Mouse (Mus musculus): ENCODE data around the gene Hepacam2. TPM values are rescaled to one million over a fixed set of nuclear protein-coding genes. Genes with fewer than 3 reads are reported as not detected.

Gene Hepacam2
- total RNA-seq (2021) (under 1 TPM; 0.16 to 0.34 TPM), polyA plus RNA-seq (2012; rRNA removed) (0.74 and 1.2 TPM in 2 replicates)
- long read RNA-seq = 0 reads

DNA sequence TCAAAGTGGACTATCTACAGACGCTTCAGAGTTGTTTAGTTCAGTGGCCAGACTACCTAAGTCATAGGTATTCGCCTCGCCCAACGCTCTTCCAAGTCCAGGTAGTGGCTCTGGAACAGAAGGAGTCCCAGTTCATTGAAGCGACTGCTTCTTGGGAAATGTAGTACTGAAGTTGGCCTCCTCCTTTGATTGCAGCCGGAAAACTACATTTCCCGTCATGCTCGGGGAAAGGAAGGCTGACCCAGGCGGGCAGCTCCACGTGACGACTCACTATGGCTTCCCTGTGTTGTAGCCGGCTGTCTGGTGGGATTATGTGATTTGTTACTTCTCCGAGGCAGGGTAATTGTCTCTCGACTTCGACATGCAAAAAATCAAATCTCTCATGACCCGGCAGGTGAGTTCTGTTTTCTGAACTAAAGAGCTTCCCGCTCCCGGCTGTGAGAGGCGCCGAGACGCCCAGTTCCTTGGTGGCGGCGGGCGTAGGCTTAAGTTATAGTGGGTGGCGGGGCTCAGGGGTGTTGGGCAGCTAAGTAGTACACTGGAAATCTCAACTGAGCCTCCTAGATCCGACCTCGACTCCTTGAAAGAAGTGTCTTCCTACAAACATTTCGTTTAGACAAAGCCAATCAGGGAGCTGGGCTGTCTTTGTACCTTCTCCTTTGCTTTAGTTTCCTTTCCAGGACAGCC is at the start of gene Hepacam2, which contains the start of gene Vps50:
Hepacam2 (minus strand) TSS at position 137 of the 687 bp plus-strand sequence.
Vps50 (plus strand) TSS at position 221 of the 687 bp plus-strand sequence.
- Histone ChIP-seq H3K27me3 (ENCODE audit: control insufficient read depth, insufficient read depth, low read length) (no peaks in the 10 kb centered on the region), H3K4me3 (peak within 1 kb of the TSS; percentile 91), H3K79me2 (replicated peaks; ENCODE audit: control insufficient read depth, insufficient read depth, low read length) (no peaks in the 10 kb centered on the region; the same call in 1 of the 2 replicates), H3K27ac (peak within 1 kb of the TSS; percentile 60), H3K36me3 (ENCODE audit: control insufficient read depth, insufficient read depth, low read length) (no peaks in the 10 kb centered on the region), H3K4me1 (ENCODE audit: control insufficient read depth, insufficient read depth, low read length) (peaks cover 1% of the 10 kb centered on the region), H3K9ac (ENCODE audit: low read depth, low read length) (peak within 1 kb of the TSS; percentile 71)
- 1% methylated on average over 28 of the region's 28 CpGs for WGBS
- DNase-seq = peak; percentile 84 to 91
- TF ChIP-seq CTCF (IDR thresholded peaks at IDR 0.05) (0 out of 2 replicates have a peak, but pooled peaks have one; percentile 2), POLR2A (IDR thresholded peaks at IDR 0.05; ENCODE audit: insufficient read depth, low read depth, low read length) (peak; percentile 72), EP300 (IDR thresholded peaks at IDR 0.05; ENCODE audit: insufficient read depth, low read depth, low read length) (0 out of 2 replicates have a peak, but pooled peaks have one; percentile 15)
- intact Hi-C loops (cut with DNase I) = loop anchor here (5.0 kb wide), 2 partner anchors 589 to 1249 kb away; partner anchors contain the start of genes Bet1, Peg10 and Sgce

DNA sequence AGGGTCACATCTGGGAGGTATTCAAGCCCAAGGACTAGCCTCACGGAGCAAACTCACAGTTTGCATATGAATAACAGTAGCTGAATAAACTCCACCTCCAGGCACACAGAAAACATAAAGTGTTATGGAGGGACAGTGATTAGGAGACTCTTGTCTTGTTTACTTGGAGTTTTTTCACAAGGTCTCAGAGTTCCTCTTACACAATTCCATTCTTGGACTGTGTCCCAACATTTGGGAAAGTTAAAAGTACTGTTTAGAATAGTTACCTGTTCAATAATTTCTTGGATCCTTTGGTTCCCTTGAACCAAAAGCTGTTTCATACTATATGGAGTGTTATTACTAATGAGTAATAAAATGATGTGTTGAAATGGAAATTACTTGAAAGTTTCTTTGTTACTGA is 46.9 kb upstream of the Hepacam2 start:
- Histone ChIP-seq H3K27me3 (ENCODE audit: control insufficient read depth, insufficient read depth, low read length) (no peaks in the 10 kb centered on the region), H3K9ac (ENCODE audit: low read depth, low read length) (no peak overlapping the region), H3K4me1 (ENCODE audit: control insufficient read depth, insufficient read depth, low read length) (no peaks in the 10 kb centered on the region), H3K79me2 (replicated peaks; ENCODE audit: control insufficient read depth, insufficient read depth, low read length) (no peaks in the 10 kb centered on the region), H3K4me3 (no peak overlapping the region), H3K27ac (no peak overlapping the region), H3K36me3 (ENCODE audit: control insufficient read depth, insufficient read depth, low read length) (no peaks in the 10 kb centered on the region)
- 91% methylated on average over 1 of the region's 1 CpGs for WGBS
- TF ChIP-seq POLR2A (IDR thresholded peaks at IDR 0.05; ENCODE audit: insufficient read depth, low read depth, low read length) = no peak
- TF ChIP-seq EP300 (IDR thresholded peaks at IDR 0.05; ENCODE audit: insufficient read depth, low read depth, low read length) = no peak
- TF ChIP-seq CTCF (IDR thresholded peaks at IDR 0.05) = no peak
- DNase-seq = no peak
- intact Hi-C loops (cut with DNase I) = no loop called here

DNA sequence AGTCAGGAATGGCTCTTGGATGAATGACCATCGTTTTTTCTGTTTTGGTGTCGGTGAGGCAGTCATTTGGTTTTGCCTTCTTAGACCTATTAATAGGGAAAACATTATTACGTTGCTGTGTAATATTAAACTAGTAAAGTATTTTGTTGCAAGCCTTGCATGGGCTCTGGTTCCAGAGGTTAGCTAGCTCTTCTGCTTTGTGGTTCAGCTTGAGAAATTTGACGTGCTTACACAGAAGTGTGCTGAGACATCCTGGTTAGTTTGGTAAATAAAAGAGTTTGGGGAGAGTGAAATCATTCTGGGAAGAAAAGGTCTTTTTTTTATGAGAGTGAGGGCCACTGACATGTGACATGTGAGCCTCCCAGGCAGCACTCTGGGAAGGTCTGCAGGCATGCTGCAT is 45.8 kb upstream of the Hepacam2 start:
- H3K27ac ChIP-seq = no peak overlapping the region
- peaks cover 2% of the 10 kb centered on the region for H3K36me3 ChIP-seq (ENCODE audit: control insufficient read depth, insufficient read depth, low read length)
- DNase-seq = no peak
- no peaks in the 10 kb centered on the region; the same call in 1 of the 2 replicates for H3K4me1 ChIP-seq (ENCODE audit: control insufficient read depth, insufficient read depth, low read length)
- no peak overlapping the region for H3K4me3 ChIP-seq
- no peaks in the 10 kb centered on the region for H3K79me2 ChIP-seq (replicated peaks; ENCODE audit: control insufficient read depth, insufficient read depth, low read length)
- TF ChIP-seq POLR2A (IDR thresholded peaks at IDR 0.05; ENCODE audit: insufficient read depth, low read depth, low read length) (no peak), CTCF (IDR thresholded peaks at IDR 0.05) (no peak), EP300 (IDR thresholded peaks at IDR 0.05; ENCODE audit: insufficient read depth, low read depth, low read length) (no peak)
- H3K27me3 ChIP-seq (ENCODE audit: control insufficient read depth, insufficient read depth, low read length) = no peaks in the 10 kb centered on the region
- H3K9ac ChIP-seq (ENCODE audit: low read depth, low read length) = no peak overlapping the region
- intact Hi-C loops (cut with DNase I) = no loop called here
- 93% methylated on average over 4 of the region's 4 CpGs for WGBS

DNA sequence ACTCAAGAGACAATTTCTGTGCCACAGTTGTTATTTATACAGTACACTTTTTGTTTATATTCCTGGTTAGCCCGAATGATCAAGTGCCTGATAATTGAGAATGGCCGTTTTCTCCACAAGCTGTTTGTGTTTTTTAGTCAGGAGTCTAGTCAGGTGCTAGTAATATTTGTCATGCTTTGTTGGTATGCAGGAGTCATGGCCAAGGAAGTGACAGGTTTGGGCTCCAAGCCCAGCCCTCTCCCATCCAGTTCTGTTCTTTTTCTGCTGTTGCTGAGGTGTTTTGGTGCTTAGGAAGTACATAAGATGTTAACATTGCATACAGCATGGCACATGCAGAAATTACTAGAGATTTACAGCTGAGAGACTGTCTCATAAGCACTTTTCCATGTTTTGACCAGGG is 41.4 kb upstream of the Hepacam2 start:
- peaks cover 2% of the 10 kb centered on the region for H3K36me3 ChIP-seq (ENCODE audit: control insufficient read depth, insufficient read depth, low read length)
- WGBS = 58% methylated on average over 2 of the region's 2 CpGs
- no peak overlapping the region for H3K27ac ChIP-seq
- H3K9ac ChIP-seq (ENCODE audit: low read depth, low read length) = no peak overlapping the region
- no peaks in the 10 kb centered on the region for H3K27me3 ChIP-seq (ENCODE audit: control insufficient read depth, insufficient read depth, low read length)
- DNase-seq = no peak
- no peaks in the 10 kb centered on the region; the same call in 1 of the 2 replicates for H3K4me1 ChIP-seq (ENCODE audit: control insufficient read depth, insufficient read depth, low read length)
- TF ChIP-seq POLR2A (IDR thresholded peaks at IDR 0.05; ENCODE audit: insufficient read depth, low read depth, low read length) = no peak
- no peak overlapping the region for H3K4me3 ChIP-seq
- H3K79me2 ChIP-seq (replicated peaks; ENCODE audit: control insufficient read depth, insufficient read depth, low read length) = no peaks in the 10 kb centered on the region
- intact Hi-C loops (cut with DNase I) = no loop called here

DNA sequence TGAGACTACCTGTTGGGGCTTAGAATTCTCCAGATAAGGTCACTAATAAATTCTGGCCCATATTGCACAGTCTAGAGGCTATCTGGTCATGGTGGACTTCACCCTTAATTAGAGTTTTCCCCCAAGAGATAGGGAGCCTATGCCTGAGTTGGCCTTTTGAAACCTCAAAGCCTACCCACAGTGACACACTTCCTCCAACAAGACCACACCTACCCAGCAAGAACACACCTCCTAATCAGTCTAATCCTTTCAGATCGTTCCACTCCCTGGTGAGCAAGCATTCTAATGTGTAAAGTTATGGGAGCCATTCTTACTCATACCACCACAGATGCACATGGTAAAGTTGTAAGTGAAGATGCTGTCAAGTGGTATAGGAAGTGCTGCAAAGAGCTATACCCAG is 38.0 kb upstream of the Hepacam2 start:
- WGBS = 62% methylated on average over 1 of the region's 1 CpGs
- no peaks in the 10 kb centered on the region for H3K79me2 ChIP-seq (replicated peaks; ENCODE audit: control insufficient read depth, insufficient read depth, low read length)
- H3K4me3 ChIP-seq = no peak overlapping the region
- H3K4me1 ChIP-seq (ENCODE audit: control insufficient read depth, insufficient read depth, low read length) = no peaks in the 10 kb centered on the region; the same call in 1 of the 2 replicates
- DNase-seq = no peak
- H3K27ac ChIP-seq = no peak overlapping the region
- H3K36me3 ChIP-seq (ENCODE audit: control insufficient read depth, insufficient read depth, low read length) = peaks cover 2% of the 10 kb centered on the region
- intact Hi-C loops (cut with DNase I) = no loop called here
- TF ChIP-seq POLR2A (IDR thresholded peaks at IDR 0.05; ENCODE audit: insufficient read depth, low read depth, low read length) = no peak
- TF ChIP-seq CTCF (IDR thresholded peaks at IDR 0.05) = no peak
- no peak for TF ChIP-seq EP300 (IDR thresholded peaks at IDR 0.05; ENCODE audit: insufficient read depth, low read depth, low read length)
- H3K9ac ChIP-seq (ENCODE audit: low read depth, low read length) = no peak overlapping the region
- H3K27me3 ChIP-seq (ENCODE audit: control insufficient read depth, insufficient read depth, low read length) = no peaks in the 10 kb centered on the region

DNA sequence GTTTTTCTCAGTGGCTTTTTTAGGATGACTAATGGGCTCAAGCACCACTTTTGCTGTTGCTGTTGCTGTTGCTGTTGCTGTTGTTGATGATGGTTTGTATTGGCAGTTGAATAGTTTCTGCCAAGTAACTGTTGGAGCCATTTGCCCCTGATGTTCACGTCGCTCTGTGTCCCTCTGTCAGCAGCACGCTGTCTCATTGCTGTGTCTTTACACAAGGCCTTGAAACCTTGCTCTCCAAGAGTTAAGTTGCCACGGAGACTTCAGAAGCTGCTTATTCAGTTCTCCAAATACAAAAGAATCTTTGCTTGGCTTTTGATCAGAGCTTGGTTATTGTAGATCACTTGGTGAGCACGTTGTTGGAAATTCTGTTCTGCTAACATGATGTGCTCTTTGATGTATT is 33.3 kb upstream of the Hepacam2 start:
- intact Hi-C loops (cut with DNase I) = no loop called here
- TF ChIP-seq POLR2A (IDR thresholded peaks at IDR 0.05; ENCODE audit: insufficient read depth, low read depth, low read length) = no peak
- H3K27ac ChIP-seq = no peak overlapping the region
- no peaks in the 10 kb centered on the region for H3K27me3 ChIP-seq (ENCODE audit: control insufficient read depth, insufficient read depth, low read length)
- no peak for DNase-seq
- H3K9ac ChIP-seq (ENCODE audit: low read depth, low read length) = no peak overlapping the region
- H3K79me2 ChIP-seq (replicated peaks; ENCODE audit: control insufficient read depth, insufficient read depth, low read length) = no peaks in the 10 kb centered on the region
- no peak overlapping the region for H3K4me3 ChIP-seq
- no peaks in the 10 kb centered on the region for H3K36me3 ChIP-seq (ENCODE audit: control insufficient read depth, insufficient read depth, low read length)
- 91% methylated on average over 5 of the region's 5 CpGs for WGBS
- no peaks in the 10 kb centered on the region for H3K4me1 ChIP-seq (ENCODE audit: control insufficient read depth, insufficient read depth, low read length)

Measured in heart, adult 2 months (tissue).